Mouse (Mus musculus) layer of hippocampus, adult 9-10 months (tissue): ENCODE measurements at regions not wholly inside any gene's neighbourhood (a gene's known extent, or its start where the extent isn't known, plus 50 kb on each side); places are given as distances from the start of the nearest gene placed in this dataset.

Experiments
- DNase-seq: peaks from one replicate; pipeline ENCODE4 v3.0.0; 2022; ENCODE audit warnings: low spot score

GRCm38 (mm10) chr9:49851522-49851921 is 52.8 kb upstream of the Ncam1 start:
- peak; percentile 25 for DNase-seq

GRCm38 (mm10) chr9:49849442-49849841 is 50.7 kb upstream of the Ncam1 start:
- no peak for DNase-seq

- no peak for DNase-seq
These were observed 50.2 kb upstream of the Ncam1 start for GRCm38 (mm10) chr9:49848943-49849342.
